Mouse (Mus musculus) cerebellum, postnatal 14 days (tissue): ENCODE measurements at regions not wholly inside any gene's neighbourhood (a gene's known extent, or its start where the extent isn't known, plus 50 kb on each side); places are given as distances from the start of the nearest gene placed in this dataset.

Experiments
- DNase-seq, 2 experiments: peaks; one replicate each; pipeline ENCODE4 v3.0.0; 2021; ENCODE audit warnings: mixed read lengths in 2 of 2

DNA sequence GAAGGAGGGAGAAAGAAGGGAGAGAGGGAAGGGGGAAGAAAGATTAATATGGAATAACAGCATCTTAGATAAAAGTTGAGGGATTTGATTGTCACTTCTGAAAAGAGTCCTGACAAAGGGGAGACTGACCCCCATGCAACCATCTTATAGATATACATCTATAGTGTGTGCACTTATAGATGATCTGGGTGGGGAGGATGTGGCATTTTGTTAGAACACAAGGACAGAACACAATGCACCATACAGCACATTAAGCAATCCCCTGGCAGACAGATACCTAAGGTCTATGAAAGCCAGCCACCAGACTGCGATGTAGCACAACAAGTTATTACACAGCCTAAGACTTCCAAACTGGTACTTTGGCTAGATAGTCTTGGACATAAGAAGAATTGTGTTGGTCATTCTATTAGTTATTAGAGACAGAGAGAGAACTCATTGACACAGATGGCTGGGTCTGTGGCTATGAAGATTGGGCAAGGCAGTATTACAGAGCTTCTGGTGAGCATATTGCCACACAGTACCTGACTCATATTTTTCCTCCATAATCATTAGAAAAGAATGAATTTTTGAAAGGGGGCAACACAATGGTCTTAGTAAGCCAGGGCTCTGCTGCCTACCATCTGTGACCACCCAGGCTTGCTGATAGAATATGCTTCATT lies 126.3 kb upstream of the Itgb1 start:
- no peak for DNase-seq

DNA sequence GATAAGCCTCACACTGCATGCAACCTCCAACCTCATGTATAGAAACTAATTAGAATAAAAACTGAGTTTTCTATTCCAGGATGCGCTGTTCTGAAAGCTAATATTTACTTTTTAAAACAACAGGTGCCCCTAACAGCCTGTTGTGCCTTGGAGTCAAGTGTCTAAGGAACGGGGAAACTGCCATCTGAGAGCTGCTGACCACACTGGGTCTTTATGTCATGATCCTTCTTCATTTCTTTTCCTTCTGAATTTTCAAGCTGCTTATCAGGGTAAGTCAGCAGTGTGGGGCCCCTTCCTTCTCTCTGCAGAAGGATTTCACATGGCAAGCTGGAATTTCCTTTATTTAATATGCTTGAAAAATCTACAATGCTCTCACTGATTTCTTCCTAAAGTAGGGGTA lies 125.0 kb upstream of the Itgb1 start:
- DNase-seq, result no peak

DNA sequence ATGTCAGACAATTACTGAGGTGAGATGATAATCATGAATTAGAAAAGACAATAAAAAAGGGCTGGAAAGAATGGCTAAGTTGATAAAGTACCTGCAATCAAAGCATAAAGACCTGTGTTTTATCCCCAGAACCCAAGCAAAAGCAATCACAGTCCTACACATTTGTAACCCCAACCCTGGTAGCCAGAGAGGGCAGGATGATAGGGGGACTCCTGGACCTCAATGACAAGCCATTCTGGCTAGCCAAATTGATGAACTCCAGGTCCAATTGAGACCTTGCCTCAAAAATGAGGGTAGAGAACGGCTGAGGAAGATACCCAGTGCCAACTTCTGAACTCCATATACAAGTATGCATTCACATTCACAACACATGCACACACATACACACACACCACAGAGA lies 124.4 kb upstream of the Itgb1 start:
- no peak for DNase-seq

DNA sequence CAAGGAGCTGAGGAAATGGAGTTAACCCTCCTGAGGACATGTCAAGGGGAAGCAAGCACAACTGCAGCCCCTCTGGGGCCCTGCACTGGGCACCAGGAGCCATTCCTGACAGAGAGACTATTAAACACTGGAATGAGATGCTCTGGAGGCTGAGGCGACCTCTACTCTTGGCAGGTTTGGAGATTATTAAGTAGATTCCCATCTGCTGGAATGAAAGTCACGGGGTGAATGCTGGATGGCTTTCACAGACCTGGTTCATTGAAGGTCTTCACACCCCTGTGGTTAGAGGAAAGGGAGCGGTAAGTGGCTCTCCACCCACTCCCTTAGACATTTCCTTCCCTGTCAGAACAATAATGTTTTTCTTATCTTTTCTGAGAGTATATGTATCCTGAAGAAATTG lies 122.8 kb upstream of the Itgb1 start:
- DNase-seq, result no peak

GRCm38 (mm10) chr8:128563744-128564143 lies 121.7 kb upstream of the Itgb1 start:
- DNase-seq, result no peak

- DNase-seq, result no peak
Measured at GRCm38 (mm10) chr8:128572291-128572690, 113.2 kb upstream of the Itgb1 start.

DNA sequence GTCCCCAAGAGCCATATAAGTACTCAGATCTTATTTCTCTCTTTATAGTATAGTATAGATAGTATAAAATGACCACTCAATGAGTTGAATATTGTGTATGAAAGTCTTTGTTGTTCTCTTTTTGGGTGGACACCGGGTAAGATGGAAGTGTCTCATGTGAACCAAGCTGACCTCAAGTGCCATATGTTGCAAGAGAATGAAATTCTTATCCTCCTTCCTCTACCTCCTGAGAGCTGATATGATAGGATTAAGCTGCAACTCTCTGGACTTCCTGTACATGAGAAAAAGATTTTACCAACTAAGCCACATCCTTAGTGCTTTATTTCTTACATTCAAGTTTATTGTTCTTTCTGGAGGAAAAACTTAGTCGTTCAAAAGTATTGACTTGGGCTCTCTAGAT lies 91.3 kb upstream of the Itgb1 start:
- no peak for DNase-seq

GRCm38 (mm10) chr8:128594780-128595179 lies 90.7 kb upstream of the Itgb1 start:
- no peak for DNase-seq

GRCm38 (mm10) chr8:128605588-128605987 lies 79.9 kb upstream of the Itgb1 start:
- no peak for DNase-seq

GRCm38 (mm10) chr8:128608876-128609275 lies 76.6 kb upstream of the Itgb1 start:
- DNase-seq, result no peak

DNA sequence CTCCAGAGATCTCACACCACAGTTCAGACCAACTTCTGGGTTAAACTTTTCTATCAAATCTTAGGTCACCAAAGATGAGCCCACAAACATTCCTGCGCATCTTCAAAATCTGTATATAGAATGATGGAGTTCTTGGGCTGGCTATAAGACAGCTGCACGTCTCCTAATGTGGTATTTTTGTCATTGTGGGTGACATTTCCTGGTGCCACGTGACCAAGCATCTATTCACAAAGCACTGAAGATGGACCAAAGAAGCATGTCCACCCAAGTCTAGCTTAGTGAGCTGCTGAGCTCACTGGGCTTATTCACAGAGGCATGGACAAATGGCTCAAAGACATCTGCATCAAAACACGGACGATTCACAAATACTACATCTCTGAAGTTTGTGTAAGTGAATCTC lies 72.8 kb upstream of the Itgb1 start:
- DNase-seq, result no peak

- peak; percentile 26 to 34 for DNase-seq
Measured at GRCm38 (mm10) chr8:128617854-128618253, 67.6 kb upstream of the Itgb1 start.

DNA sequence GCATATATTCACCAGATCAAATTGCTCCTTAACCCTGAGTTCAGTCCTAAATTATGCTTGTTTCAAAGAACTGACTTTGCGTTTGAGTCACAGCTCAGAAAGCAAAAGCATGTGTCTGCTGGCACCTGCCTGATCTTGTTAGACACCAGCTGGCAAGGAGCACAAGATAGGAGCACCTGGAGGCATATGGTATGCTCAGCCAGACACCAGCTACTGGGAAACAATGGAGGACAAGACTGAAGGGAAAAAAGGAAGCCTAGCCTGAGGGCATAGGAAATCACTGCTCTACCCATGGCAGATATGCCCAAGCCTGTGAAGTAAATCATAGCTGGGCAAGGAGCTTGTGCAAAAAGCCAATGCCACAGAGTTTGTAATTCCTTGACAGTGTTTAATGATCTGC lies 66.4 kb upstream of the Itgb1 start:
- DNase-seq, result peak; percentile 23 to 50
